Mouse (Mus musculus): ENCODE measurements around the gene Mark4. TPM values are rescaled to one million over a fixed set of nuclear protein-coding genes. Genes with fewer than 3 reads are reported as not detected.

Gene Mark4
- polyA plus RNA-seq, 1 experiment from 2014 or later, result 16.4 TPM

DNA sequence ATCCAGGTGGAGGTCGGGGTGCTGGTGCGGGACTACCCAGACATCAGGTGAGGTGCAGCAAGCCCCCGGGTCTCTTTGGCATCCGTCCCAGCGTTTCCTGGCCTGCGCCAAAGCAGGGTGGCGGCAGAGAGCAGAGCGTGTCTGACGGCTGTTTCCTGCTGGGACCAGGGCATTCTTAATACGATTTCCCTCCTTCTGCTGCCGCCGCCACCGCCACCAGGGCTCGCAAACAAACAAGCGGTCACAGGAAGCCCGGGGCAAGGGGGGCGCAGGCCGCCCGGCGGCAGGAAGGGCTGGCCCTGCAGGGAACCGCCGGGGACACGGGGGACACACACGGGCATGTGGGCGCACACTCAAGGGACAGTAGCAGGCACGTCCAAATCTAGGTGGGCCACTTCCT lies 33.1 kb upstream of the Mark4 start:
- H3K4me2 ChIP-seq (replicated peaks), result peak overlapping the region; percentile 33
- no peaks in the 10 kb centered on the region for H3K9me3 ChIP-seq
- peak overlapping the region; percentile 10 for H3K4me3 ChIP-seq
- peaks cover 75% of the 10 kb centered on the region for H3K27me3 ChIP-seq
- no peaks in the 10 kb centered on the region for H3K36me3 ChIP-seq
- no peak overlapping the region for H3K27ac ChIP-seq (replicated peaks)
- H3K9ac ChIP-seq (replicated peaks), result 0 out of 2 replicates have a peak overlapping the region, but pooled peaks have one; percentile 7
- H3K4me1 ChIP-seq, result peaks cover 5% of the 10 kb centered on the region
- 0 out of 2 replicates have a peak, but pooled peaks have one; percentile 34 for ATAC-seq (ENCODE audit: low FRiP score, low read depth)
- WGBS, result 4% methylated on average over 26 of the region's 26 CpGs

DNA sequence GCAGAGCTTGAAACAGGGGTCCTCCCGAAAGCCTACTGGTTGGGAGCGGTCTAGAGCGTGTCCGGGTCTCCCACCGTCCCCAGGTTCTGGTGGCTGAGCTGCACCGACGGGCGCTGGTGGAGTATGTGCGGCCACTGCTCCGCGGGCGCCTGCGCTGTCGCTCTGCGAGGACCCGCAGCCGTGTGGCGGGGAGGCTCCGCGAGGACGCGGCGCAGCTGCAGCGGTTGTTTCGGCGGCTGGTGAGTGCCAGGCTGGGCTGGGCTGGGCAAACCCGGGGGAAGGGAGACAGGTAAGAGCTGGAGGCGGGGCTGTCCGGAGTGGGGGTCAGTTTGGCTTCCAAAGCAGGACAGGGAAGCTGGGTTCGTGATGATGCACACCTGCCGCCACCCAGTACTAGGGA lies 30.9 kb upstream of the Mark4 start:
- Histone ChIP-seq H3K27ac (replicated peaks) (no peak overlapping the region), H3K9me3 (no peaks in the 10 kb centered on the region), H3K27me3 (peaks cover 74% of the 10 kb centered on the region), H3K4me3 (peak overlapping the region; percentile 13; the same call in 1 of the 2 replicates), H3K4me2 (replicated peaks) (peak overlapping the region; percentile 38), H3K4me1 (peaks cover 5% of the 10 kb centered on the region), H3K9ac (replicated peaks) (peak overlapping the region; percentile 4; the same call in 1 of the 2 replicates), H3K36me3 (no peaks in the 10 kb centered on the region)
- peak; percentile 54; the same call in 1 of the 2 replicates for ATAC-seq (ENCODE audit: low FRiP score, low read depth)
- WGBS, result 5% methylated on average over 31 of the region's 31 CpGs

GRCm38 (mm10) chr7:19486549-19486948 lies 27.9 kb upstream of the Mark4 start:
- no peak overlapping the region for H3K4me3 ChIP-seq
- H3K4me2 ChIP-seq (replicated peaks), result no peak overlapping the region
- H3K9me3 ChIP-seq, result no peaks in the 10 kb centered on the region
- H3K27me3 ChIP-seq, result peaks cover 52% of the 10 kb centered on the region
- H3K4me1 ChIP-seq, result 0 out of 2 replicates have a peak, but pooled peaks cover under 1% of the 10 kb centered on the region
- H3K9ac ChIP-seq (replicated peaks), result no peak overlapping the region
- H3K36me3 ChIP-seq, result no peaks in the 10 kb centered on the region
- no peak overlapping the region for H3K27ac ChIP-seq (replicated peaks)
- no peak for ATAC-seq (ENCODE audit: low FRiP score, low read depth)
- 95% methylated on average over 7 of the region's 7 CpGs for WGBS

GRCm38 (mm10) chr7:19485488-19485887 lies 26.9 kb upstream of the Mark4 start:
- Histone ChIP-seq H3K4me2 (replicated peaks) (no peak overlapping the region), H3K4me1 (no peaks in the 10 kb centered on the region), H3K4me3 (no peak overlapping the region), H3K27me3 (peaks cover 45% of the 10 kb centered on the region), H3K27ac (replicated peaks) (no peak overlapping the region), H3K9ac (replicated peaks) (no peak overlapping the region), H3K9me3 (no peaks in the 10 kb centered on the region), H3K36me3 (no peaks in the 10 kb centered on the region)
- ATAC-seq (ENCODE audit: low FRiP score, low read depth), result no peak
- WGBS, result 93% methylated on average over 1 of the region's 1 CpGs

GRCm38 (mm10) chr7:19483281-19483680 lies 24.7 kb upstream of the Mark4 start:
- no peak for ATAC-seq (ENCODE audit: low FRiP score, low read depth)
- no peak overlapping the region for H3K9ac ChIP-seq (replicated peaks)
- H3K4me3 ChIP-seq, result no peak overlapping the region
- no peak overlapping the region for H3K27ac ChIP-seq (replicated peaks)
- H3K4me2 ChIP-seq (replicated peaks), result no peak overlapping the region
- WGBS, result 90% methylated on average over 8 of the region's 8 CpGs
- peaks cover 31% of the 10 kb centered on the region for H3K27me3 ChIP-seq
- no peaks in the 10 kb centered on the region for H3K4me1 ChIP-seq
- no peaks in the 10 kb centered on the region for H3K36me3 ChIP-seq
- H3K9me3 ChIP-seq, result no peaks in the 10 kb centered on the region

DNA sequence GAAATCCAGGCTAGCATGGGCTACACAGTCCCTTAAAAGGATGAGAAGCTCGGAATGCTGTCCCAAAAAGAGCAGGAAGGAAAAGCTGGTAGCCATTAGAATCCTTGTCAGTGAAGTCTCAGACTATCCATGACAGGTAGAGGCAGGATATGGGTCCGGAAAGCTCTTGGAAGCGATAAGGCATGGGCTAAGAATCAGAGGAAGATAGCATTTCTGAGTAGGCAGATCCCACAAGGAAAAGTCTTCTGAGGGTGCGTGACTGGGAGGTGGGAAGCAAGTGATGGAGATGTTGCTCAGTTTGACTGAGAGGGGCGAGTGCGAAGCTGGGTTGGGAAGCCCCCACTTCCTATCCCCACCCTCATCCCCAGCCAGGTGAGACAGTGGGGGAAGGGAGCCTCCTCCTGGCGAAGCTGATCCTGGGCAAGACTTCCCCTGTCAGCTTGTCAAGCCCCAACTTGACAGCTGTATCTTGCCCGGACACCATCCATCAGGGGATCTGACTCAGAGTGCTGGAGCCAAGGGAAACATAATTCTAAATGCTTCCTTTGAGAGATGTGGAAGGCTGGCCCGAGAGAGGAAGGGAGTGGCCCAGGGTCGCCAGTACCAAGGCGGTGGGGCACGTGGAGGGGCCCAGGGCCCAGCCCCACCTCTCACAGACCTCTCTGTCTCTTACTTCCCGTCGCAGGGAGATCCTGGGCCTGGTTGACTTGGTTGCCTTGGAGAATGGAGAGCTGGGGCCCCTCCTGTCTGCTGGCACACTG lies 19.2 kb upstream of the Mark4 start:
- H3K27ac ChIP-seq (replicated peaks), result no peak overlapping the region
- H3K4me3 ChIP-seq, result no peak overlapping the region
- H3K4me2 ChIP-seq (replicated peaks), result no peak overlapping the region
- no peaks in the 10 kb centered on the region for H3K9me3 ChIP-seq
- H3K36me3 ChIP-seq, result no peaks in the 10 kb centered on the region
- H3K9ac ChIP-seq (replicated peaks), result no peak overlapping the region
- peaks cover 7% of the 10 kb centered on the region; the same call in 1 of the 2 replicates for H3K4me1 ChIP-seq
- peaks cover 64% of the 10 kb centered on the region for H3K27me3 ChIP-seq
- no peak for ATAC-seq (ENCODE audit: low FRiP score, low read depth)
- 29% methylated on average over 14 of the region's 14 CpGs for WGBS

- no peak overlapping the region for H3K4me2 ChIP-seq (replicated peaks)
- WGBS, result 65% methylated on average over 2 of the region's 2 CpGs
Observed at GRCm38 (mm10) chr7:19477084-19477483, 18.5 kb upstream of the Mark4 start.

DNA sequence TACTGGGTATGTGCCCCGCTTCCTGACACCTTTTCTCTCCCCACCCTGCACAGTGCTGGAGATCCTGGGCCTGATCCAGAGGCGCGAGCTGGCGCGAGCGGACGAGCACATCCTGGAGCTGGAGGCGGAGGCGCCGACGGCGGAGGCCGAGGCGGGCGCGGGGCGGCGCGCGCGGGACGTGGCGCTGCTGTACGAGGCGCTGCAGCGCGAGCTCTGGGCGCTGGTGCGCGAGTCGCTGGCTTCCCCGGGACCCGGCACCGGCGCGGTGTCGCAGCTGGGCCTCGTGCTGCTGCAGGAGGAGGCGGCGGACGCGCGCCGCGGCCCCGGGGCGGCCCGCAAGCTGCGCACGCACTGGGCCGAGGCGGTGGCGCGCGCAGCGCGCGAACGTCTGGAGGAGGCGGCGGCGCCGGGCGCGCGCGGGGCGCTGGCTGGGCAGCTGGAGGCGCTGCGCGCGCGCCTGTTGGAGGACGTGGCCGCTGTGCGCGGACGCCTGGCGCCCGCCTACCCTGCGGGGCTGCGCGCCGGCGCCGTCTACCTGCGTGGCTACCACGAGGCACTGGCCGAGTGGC lies 15.3 kb upstream of the Mark4 start:
- peak overlapping the region; percentile 65 for H3K9ac ChIP-seq (replicated peaks)
- H3K27me3 ChIP-seq, result peaks cover 91% of the 10 kb centered on the region
- peak; percentile 91 for ATAC-seq (ENCODE audit: low FRiP score, low read depth)
- peak overlapping the region; percentile 52 for H3K4me3 ChIP-seq
- under 1% methylated on average over 53 of the region's 89 CpGs for WGBS
- H3K9me3 ChIP-seq, result no peaks in the 10 kb centered on the region
- peak overlapping the region; percentile 69 for H3K4me2 ChIP-seq (replicated peaks)
- no peak overlapping the region for H3K27ac ChIP-seq (replicated peaks)
- H3K4me1 ChIP-seq, result peaks cover 7% of the 10 kb centered on the region; the same call in 1 of the 2 replicates
- no peaks in the 10 kb centered on the region for H3K36me3 ChIP-seq

More at GRCm38 (mm10) chr7:19477084-19477483, 18.5 kb upstream of the Mark4 start:
- Histone ChIP-seq H3K36me3 (no peaks in the 10 kb centered on the region), H3K27me3 (peaks cover 71% of the 10 kb centered on the region), H3K27ac (replicated peaks) (no peak overlapping the region), H3K4me1 (peaks cover 7% of the 10 kb centered on the region; the same call in 1 of the 2 replicates), H3K4me3 (no peak overlapping the region), H3K9ac (replicated peaks) (no peak overlapping the region), H3K9me3 (no peaks in the 10 kb centered on the region)
- no peak for ATAC-seq (ENCODE audit: low FRiP score, low read depth)

- Histone ChIP-seq H3K27ac (replicated peaks) (no peak overlapping the region), H3K36me3 (no peaks in the 10 kb centered on the region), H3K9ac (replicated peaks) (no peak overlapping the region), H3K4me1 (peaks cover 7% of the 10 kb centered on the region; the same call in 1 of the 2 replicates), H3K4me2 (replicated peaks) (no peak overlapping the region), H3K4me3 (no peak overlapping the region), H3K9me3 (no peaks in the 10 kb centered on the region), H3K27me3 (peaks cover 93% of the 10 kb centered on the region)
- ATAC-seq (ENCODE audit: low FRiP score, low read depth), result no peak
- WGBS, result 58% methylated on average over 4 of the region's 4 CpGs
Observed at GRCm38 (mm10) chr7:19472403-19472802, 13.8 kb upstream of the Mark4 start.

DNA sequence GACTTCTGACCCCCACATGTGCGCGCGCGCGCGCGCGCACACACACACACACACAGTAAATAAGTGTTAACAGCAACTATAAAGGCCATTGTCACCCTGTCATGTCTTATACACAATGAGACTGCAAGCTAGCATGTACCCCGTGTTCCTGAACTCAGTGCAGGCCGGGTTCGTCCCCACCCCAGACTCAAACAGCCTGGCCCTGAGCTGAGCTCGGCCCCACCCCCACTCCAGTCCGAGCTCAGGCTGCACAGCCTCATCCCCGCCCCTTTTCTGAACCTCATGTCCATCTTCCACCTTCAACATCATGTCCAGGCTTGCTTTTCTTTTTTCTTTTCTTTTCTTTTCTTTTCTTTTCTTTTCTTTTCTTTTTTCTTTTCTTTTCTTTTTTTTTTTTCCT lies 11.7 kb upstream of the Mark4 start:
- no peak for ATAC-seq (ENCODE audit: low FRiP score, low read depth)
- no peaks in the 10 kb centered on the region for H3K9me3 ChIP-seq
- WGBS, result 13% methylated on average over 14 of the region's 14 CpGs

DNA sequence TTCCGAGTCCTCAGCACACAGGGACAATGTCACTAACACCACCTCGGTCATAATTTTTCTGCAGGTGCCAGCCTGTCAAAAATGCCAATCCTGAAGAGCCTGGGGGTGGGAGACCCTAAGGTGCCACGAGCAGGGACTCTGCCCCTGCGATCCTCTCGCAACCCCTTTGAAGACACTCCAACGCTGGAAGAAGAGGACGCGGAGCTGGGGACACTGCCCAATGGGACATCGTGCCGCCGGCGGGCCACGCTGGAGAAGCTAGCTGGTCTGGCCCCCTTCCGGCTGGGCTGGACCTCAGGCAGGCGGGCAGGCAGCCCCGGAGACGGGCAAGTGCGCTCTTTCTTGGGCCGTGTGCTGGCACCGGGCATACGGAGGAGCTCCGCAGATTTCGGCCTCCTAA lies 10.8 kb upstream of the Mark4 start:
- Histone ChIP-seq H3K9ac (replicated peaks) (no peak overlapping the region), H3K27ac (replicated peaks) (no peak overlapping the region), H3K4me3 (no peak overlapping the region), H3K9me3 (no peaks in the 10 kb centered on the region), H3K4me1 (peaks cover 7% of the 10 kb centered on the region; the same call in 1 of the 2 replicates), H3K4me2 (replicated peaks) (no peak overlapping the region), H3K36me3 (no peaks in the 10 kb centered on the region), H3K27me3 (peaks cover 94% of the 10 kb centered on the region)
- ATAC-seq (ENCODE audit: low FRiP score, low read depth), result no peak
- WGBS, result 19% methylated on average over 23 of the region's 23 CpGs

More for the DNA sequence above, 11.7 kb upstream of the Mark4 start:
- peaks cover 96% of the 10 kb centered on the region for H3K27me3 ChIP-seq
- no peaks in the 10 kb centered on the region for H3K36me3 ChIP-seq
- peaks cover 7% of the 10 kb centered on the region; the same call in 1 of the 2 replicates for H3K4me1 ChIP-seq
- H3K9ac ChIP-seq (replicated peaks), result no peak overlapping the region
- no peak overlapping the region for H3K27ac ChIP-seq (replicated peaks)
- no peak overlapping the region for H3K4me2 ChIP-seq (replicated peaks)
- no peak overlapping the region for H3K4me3 ChIP-seq

DNA sequence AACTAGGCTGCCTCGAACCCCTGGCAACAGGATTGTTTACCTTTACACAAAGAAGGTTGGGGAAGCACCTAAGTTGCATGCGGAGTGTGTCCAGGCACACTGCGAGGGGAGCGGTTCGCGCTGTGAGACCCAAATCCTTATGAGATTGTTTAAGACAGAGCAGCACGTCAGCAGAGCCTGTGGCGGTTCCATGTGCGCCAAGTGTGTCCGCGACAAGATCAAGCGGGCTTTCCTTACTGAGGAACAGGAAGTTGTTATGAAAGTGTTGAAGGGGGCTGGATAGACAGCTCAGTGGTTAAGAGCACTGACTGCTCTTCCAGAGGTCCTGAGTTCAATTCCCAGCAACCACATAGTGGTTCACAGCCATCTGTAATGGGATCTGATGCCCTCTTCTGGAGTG lies 9.7 kb upstream of the Mark4 start:
- no peaks in the 10 kb centered on the region for H3K36me3 ChIP-seq
- H3K27me3 ChIP-seq, result peaks cover 90% of the 10 kb centered on the region
- H3K4me1 ChIP-seq, result no peaks in the 10 kb centered on the region
- WGBS, result 65% methylated on average over 12 of the region's 12 CpGs
- ATAC-seq (ENCODE audit: low FRiP score, low read depth), result no peak
- H3K27ac ChIP-seq (replicated peaks), result no peak overlapping the region
- H3K4me2 ChIP-seq (replicated peaks), result no peak overlapping the region
- H3K9ac ChIP-seq (replicated peaks), result no peak overlapping the region
- no peaks in the 10 kb centered on the region for H3K9me3 ChIP-seq
- no peak overlapping the region for H3K4me3 ChIP-seq
